Mouse (Mus musculus): ENCODE measurements at regions not wholly inside any gene's neighbourhood (a gene's known extent, or its start where the extent isn't known, plus 50 kb on each side); places are given as distances from the start of the nearest gene placed in this dataset.

DNA sequence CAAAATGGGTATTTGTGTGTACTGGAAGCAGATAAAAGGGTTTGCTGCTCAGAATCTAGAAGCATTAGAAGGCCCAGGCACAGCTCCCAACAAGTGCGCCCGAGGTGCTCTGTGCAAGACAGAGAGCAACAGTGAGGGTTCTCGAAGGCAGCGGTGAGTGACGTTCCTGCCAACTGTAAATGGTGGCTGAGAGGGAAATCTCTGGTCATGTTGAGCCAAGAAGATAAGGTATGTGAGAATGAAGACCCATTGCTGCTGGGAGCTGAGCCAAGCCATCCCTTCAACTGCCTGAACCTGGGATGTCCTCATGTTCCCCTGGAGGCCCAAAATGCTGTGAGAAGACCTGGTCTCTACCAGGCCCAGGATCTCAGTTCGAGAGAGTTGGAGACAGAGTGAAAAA is 71.5 kb upstream of the Thpo start:
- Histone ChIP-seq H3K27ac (no peak overlapping the region), H3K27me3 (ENCODE audit: insufficient read depth, poor library complexity, severe bottlenecking) (no peaks in the 10 kb centered on the region), H3K9me3 (no peaks in the 10 kb centered on the region), H3K4me1 (peaks cover 26% of the 10 kb centered on the region), H3K36me3 (no peaks in the 10 kb centered on the region), H3K4me3 (no peak overlapping the region)
- WGBS: 74% methylated on average over 6 of the region's 6 CpGs
- no peak for DNase-seq (ENCODE audit: low spot score)

DNA sequence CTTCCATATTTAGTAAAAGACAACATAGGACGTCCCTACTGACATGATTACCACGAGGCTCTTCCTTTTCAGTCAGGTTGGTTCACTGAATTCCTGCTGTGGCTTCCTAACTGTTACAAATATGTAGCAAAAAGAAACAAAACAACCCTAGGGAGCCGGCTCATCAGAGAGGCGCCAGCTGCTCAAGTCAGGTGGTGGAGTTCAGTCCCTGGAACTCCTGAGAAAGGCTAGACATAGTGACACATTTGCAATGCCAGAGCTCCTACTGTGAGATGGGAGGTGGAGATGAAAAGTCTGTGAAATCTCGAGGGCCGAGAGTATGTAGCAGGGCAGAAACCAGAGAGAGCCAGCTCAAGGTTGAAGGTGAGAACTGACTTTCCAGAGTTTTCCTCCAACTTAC is 70.8 kb upstream of the Thpo start:
- Histone ChIP-seq H3K27me3 (ENCODE audit: insufficient read depth, poor library complexity, severe bottlenecking) (no peaks in the 10 kb centered on the region), H3K36me3 (no peaks in the 10 kb centered on the region), H3K4me3 (peak overlapping the region; percentile 63), H3K27ac (peak overlapping the region; percentile 84), H3K4me1 (peaks cover 26% of the 10 kb centered on the region), H3K9me3 (no peaks in the 10 kb centered on the region)
- no peak for DNase-seq (ENCODE audit: low spot score)
- WGBS: 15% methylated on average over 6 of the region's 6 CpGs

DNA sequence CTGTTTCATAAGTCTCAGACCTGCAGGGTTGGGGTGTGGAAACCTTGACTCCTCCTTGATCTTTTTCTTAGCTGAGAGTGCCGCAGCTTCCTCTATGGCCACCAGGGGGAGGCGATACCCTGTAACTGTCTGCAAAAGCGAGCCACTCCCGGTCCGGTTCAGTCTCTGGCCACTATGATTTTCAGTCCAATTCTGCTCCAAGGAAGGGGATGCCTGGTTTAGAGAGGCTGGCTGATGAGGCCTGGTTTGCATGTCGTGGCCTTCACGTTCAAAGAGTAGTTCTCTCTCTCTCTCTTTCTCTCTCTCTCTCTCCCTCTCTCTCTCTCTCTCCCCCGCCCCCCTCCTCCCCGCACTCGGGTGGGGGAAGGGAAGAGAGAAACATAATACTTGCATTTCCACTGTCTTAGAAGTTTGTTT is 70.3 kb upstream of the Thpo start:
- WGBS: 5% methylated on average over 10 of the region's 10 CpGs

DNA sequence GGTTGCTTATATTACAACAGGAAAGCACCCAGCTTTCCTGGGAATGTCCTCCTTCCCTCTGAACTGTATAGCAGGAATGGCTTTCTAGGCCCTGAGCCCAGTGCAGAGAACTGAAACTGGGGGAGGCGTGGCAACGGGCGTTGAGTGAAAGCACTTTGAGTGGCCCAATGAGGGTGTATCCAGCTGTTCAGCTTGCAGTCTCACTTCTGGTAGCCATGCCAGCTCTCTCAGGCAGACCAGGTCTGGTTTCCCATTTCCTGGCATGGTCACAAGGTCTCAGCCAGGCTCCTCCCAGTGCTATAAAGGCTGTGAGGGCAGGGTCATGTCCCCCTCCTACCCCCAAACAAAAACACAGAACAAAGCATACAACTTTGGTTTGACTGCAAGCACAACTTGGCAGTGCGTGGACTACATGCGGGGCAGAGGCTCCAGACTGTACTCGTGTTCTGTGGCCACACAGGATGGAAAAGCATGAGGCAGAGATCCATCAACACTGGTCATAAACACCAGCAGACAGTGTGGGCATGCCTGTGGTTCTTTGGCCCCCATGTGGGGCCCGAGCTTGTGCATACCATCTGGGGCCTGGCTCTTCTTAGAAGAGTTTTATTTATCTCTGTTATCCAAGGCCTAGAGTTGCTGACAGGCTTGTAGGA is 69.1 kb upstream of the Thpo start:
- H3K9me3 ChIP-seq: no peaks in the 10 kb centered on the region
- no peak for DNase-seq (ENCODE audit: low spot score)
- no peaks in the 10 kb centered on the region for H3K27me3 ChIP-seq (ENCODE audit: insufficient read depth, poor library complexity, severe bottlenecking)
- no peaks in the 10 kb centered on the region for H3K36me3 ChIP-seq
- H3K4me3 ChIP-seq: no peak overlapping the region
- H3K4me1 ChIP-seq: peaks cover 26% of the 10 kb centered on the region
- 74% methylated on average over 7 of the region's 7 CpGs for WGBS
- H3K27ac ChIP-seq: no peak overlapping the region

More for the DNA sequence above, 70.3 kb upstream of the Thpo start:
- peak; percentile 89 for DNase-seq (ENCODE audit: low spot score)
- H3K9me3 ChIP-seq: no peaks in the 10 kb centered on the region
- peak overlapping the region; percentile 63 for H3K4me3 ChIP-seq
- peaks cover 26% of the 10 kb centered on the region for H3K4me1 ChIP-seq
- no peaks in the 10 kb centered on the region for H3K36me3 ChIP-seq
- no peaks in the 10 kb centered on the region for H3K27me3 ChIP-seq (ENCODE audit: insufficient read depth, poor library complexity, severe bottlenecking)
- H3K27ac ChIP-seq: peak overlapping the region; percentile 84

DNA sequence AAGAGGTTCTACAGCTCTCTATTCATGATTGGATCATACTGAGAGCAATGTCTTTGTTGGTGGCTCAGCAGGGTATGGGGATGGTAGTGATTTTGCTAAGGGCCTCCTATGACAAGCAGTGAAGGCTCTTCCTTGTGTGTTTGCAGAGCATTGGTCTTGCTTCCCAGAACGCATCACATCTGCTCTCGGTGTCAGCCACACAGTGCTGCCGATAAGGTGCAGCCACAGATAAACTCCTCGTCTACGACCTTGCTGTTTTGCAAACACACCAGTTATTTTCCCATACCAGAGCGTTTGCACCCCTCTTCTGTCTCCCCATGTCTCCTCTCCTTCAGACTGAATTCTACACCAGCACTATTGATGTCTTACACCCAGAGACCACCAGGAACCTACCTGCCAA is 68.4 kb upstream of the Thpo start:
- Histone ChIP-seq H3K36me3 (no peaks in the 10 kb centered on the region), H3K9me3 (no peaks in the 10 kb centered on the region), H3K4me1 (peaks cover 26% of the 10 kb centered on the region), H3K27me3 (ENCODE audit: insufficient read depth, poor library complexity, severe bottlenecking) (no peaks in the 10 kb centered on the region), H3K4me3 (no peak overlapping the region), H3K27ac (no peak overlapping the region)
- 49% methylated on average over 6 of the region's 6 CpGs for WGBS
- no peak for DNase-seq (ENCODE audit: low spot score)

DNA sequence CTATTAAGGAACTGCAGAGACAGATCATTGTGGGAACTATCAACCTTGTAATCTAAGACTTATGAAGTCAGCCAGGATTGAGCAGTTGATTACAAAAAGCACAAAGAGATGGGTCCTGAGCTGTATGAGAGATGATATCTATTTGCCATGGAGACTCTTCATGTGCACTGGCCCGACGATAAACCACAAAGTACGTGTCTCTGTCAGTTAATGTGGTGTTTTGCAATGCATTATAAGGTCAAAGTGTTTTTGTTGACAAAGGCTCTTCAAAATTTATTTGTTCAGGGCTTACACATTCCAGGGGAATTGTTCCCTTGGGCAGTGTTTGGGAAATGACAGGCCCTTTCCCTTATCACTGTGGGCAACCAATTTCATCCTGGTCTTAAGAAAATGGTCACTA is 65.7 kb upstream of the Thpo start:
- H3K27me3 ChIP-seq (ENCODE audit: insufficient read depth, poor library complexity, severe bottlenecking): no peaks in the 10 kb centered on the region
- H3K4me3 ChIP-seq: no peak overlapping the region
- 86% methylated on average over 3 of the region's 3 CpGs for WGBS
- no peaks in the 10 kb centered on the region for H3K36me3 ChIP-seq
- no peak overlapping the region for H3K27ac ChIP-seq
- DNase-seq (ENCODE audit: low spot score): no peak
- no peaks in the 10 kb centered on the region for H3K9me3 ChIP-seq
- peaks cover 18% of the 10 kb centered on the region for H3K4me1 ChIP-seq

DNA sequence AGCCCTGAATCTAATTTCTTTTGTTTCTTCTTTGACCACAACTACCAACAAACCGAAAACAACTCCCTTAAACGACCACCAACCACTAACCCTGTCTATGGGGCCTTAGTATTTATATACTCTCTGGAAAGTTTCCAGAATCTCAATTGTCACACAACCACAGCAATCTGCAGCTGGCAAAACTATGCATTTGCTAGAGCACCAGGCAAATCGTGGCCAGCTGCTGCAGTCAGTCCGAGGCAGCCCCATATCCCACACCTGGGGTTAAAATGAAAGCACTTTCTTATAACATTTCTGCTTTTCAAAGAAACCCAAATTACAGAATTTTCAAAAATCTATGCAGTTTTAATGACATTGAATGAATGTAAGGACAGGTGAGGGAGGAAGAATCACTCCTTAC is 63.8 kb upstream of the Thpo start:
- Histone ChIP-seq H3K27me3 (ENCODE audit: insufficient read depth, poor library complexity, severe bottlenecking) (no peaks in the 10 kb centered on the region), H3K4me3 (no peak overlapping the region), H3K27ac (no peak overlapping the region), H3K9me3 (no peaks in the 10 kb centered on the region), H3K36me3 (no peaks in the 10 kb centered on the region), H3K4me1 (0 out of 2 replicates have a peak, but pooled peaks cover 5% of the 10 kb centered on the region)
- no peak for DNase-seq (ENCODE audit: low spot score)
- WGBS: 77% methylated on average over 4 of the region's 4 CpGs

DNA sequence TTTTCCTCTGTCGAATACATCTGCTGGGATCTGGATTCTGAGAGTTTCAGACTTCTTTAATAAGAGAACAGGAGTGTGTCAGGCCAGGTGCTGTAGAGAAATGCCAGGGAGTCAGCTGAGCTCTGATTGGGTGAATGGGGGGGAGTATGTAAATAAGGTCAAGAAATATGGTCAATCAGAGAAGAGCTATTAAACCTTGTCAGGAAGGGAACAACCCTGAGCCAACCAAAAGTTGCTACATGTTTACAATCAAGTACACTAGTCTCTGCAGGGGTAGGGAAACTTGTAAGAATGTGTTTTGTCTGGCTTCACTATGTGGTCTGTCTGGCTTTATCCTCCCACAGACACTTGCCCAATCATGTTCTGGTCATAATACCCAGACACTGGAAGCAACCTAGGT is 60.4 kb upstream of the Thpo start:
- no peaks in the 10 kb centered on the region for H3K36me3 ChIP-seq
- DNase-seq (ENCODE audit: low spot score): no peak
- no peaks in the 10 kb centered on the region for H3K9me3 ChIP-seq
- H3K27ac ChIP-seq: no peak overlapping the region
- no peaks in the 10 kb centered on the region for H3K4me1 ChIP-seq
- 62% methylated on average over 1 of the region's 1 CpGs for WGBS
- H3K4me3 ChIP-seq: no peak overlapping the region
- no peaks in the 10 kb centered on the region for H3K27me3 ChIP-seq (ENCODE audit: insufficient read depth, poor library complexity, severe bottlenecking)

Data from heart, embryonic 10.5 days (tissue).